In genomic region chr3:90537141-90537904, GRCm38 (mm10) we compare ENCODE assay signal across 8 mouse cellular contexts. TPM values are rescaled to one million over a fixed set of nuclear protein-coding genes. Genes with fewer than 3 reads are reported as not detected.
A peak's percentile ranks its signal among the peaks of the same experiment; 100 is the strongest.
DNase-seq lines count a peak whose midpoint lies in the region; ATAC-seq and TF ChIP-seq lines count a peak whose summit lies in the region.

TSS of gene S100a16 (plus strand) at chr3:90537254.

- no peak within 1 kb of the TSS for H3K9ac ChIP-seq in forebrain, embryonic 14.5 days (ENCODE audit: low read length)
- H3K9ac ChIP-seq in lung, embryonic 15.5 days, result peak within 1 kb of the TSS; percentile 16; the same call in 1 of the 2 replicates
- H3K9ac ChIP-seq in stomach, embryonic 16.5 days (ENCODE audit: low read length), result peak within 1 kb of the TSS; percentile 63

- H3K4me1 ChIP-seq in E14TG2a.4 (replicated peaks; ENCODE audit: low read depth, low read length), result peaks cover 48% of the 10 kb centered on the region
- no peaks in the 10 kb centered on the region for H3K4me1 ChIP-seq in forebrain, embryonic 14.5 days (ENCODE audit: control insufficient read depth, insufficient read depth, low read length)
- H3K4me1 ChIP-seq in lung, embryonic 15.5 days, result 0 out of 2 replicates have a peak, but pooled peaks cover 9% of the 10 kb centered on the region
- H3K4me1 ChIP-seq in stomach, embryonic 16.5 days (ENCODE audit: control insufficient read depth, insufficient read depth, low read length), result peaks cover 13% of the 10 kb centered on the region; the same call in 1 of the 2 replicates

- peaks cover 31% of the 10 kb centered on the region for H3K27me3 ChIP-seq in E14TG2a.4 (ENCODE audit: insufficient read depth, low read length)
- H3K27me3 ChIP-seq in forebrain, embryonic 14.5 days (replicated peaks; ENCODE audit: control insufficient read depth, insufficient read depth, low read length), result no peaks in the 10 kb centered on the region
- no peaks in the 10 kb centered on the region for H3K27me3 ChIP-seq in lung, embryonic 15.5 days
- H3K27me3 ChIP-seq in stomach, embryonic 16.5 days (ENCODE audit: control insufficient read depth, insufficient read depth, low read length), result no peaks in the 10 kb centered on the region

- TF ChIP-seq CTCF in E14TG2a.4 (conservative IDR thresholded peaks at IDR 0.05; ENCODE audit: low read length), result no peak

- no peak for ATAC-seq in forebrain, embryonic 14.5 days
- ATAC-seq in lung, embryonic 15.5 days (ENCODE audit: borderline replicate concordance, extremely low read depth, low FRiP score, low TSS enrichment), result peak; percentile 87
- peak; percentile 86 for ATAC-seq in stomach, embryonic 16.5 days (ENCODE audit: insufficient read depth, low FRiP score)

- H3K9me3 ChIP-seq in E14TG2a.4 (ENCODE audit: low read length), result no peaks in the 10 kb centered on the region
- no peaks in the 10 kb centered on the region for H3K9me3 ChIP-seq in forebrain, embryonic 14.5 days (replicated peaks; ENCODE audit: control insufficient read depth, low read length)
- H3K9me3 ChIP-seq in lung, embryonic 15.5 days, result no peaks in the 10 kb centered on the region
- no peaks in the 10 kb centered on the region for H3K9me3 ChIP-seq in stomach, embryonic 16.5 days (replicated peaks; ENCODE audit: control insufficient read depth, low read length)

- DNase-seq in adrenal gland, postnatal 4 days (ENCODE audit: low spot score in 2 of 2), result peak; percentile 37 to 40
- no peak for DNase-seq in forebrain, embryonic 14.5 days (ENCODE audit: low spot score)
- peak; percentile 84 for DNase-seq in heart, postnatal 4 days
- peak in 1 of 2 experiments; percentile 48 for DNase-seq in layer of hippocampus, adult 8-10 months (ENCODE audit: low spot score in 2 of 2)
- no peak for DNase-seq in retina, postnatal 1 day

- no peak within 1 kb of the TSS for H3K27ac ChIP-seq in forebrain, embryonic 14.5 days (ENCODE audit: low read depth, low read length)
- H3K27ac ChIP-seq in lung, embryonic 15.5 days, result peak within 1 kb of the TSS; percentile 61; the same call in 1 of the 2 replicates
- peak within 1 kb of the TSS; percentile 86 for H3K27ac ChIP-seq in stomach, embryonic 16.5 days (ENCODE audit: low read length)

- no peaks in the 10 kb centered on the region for H3K36me3 ChIP-seq in E14TG2a.4 (ENCODE audit: insufficient read depth, low read length)
- no peaks in the 10 kb centered on the region for H3K36me3 ChIP-seq in forebrain, embryonic 14.5 days (ENCODE audit: control insufficient read depth, insufficient read depth, low read length)
- no peaks in the 10 kb centered on the region for H3K36me3 ChIP-seq in lung, embryonic 15.5 days
- no peaks in the 10 kb centered on the region for H3K36me3 ChIP-seq in stomach, embryonic 16.5 days (ENCODE audit: control insufficient read depth, insufficient read depth, low read length)

- peak within 1 kb of the TSS; percentile 32 for H3K4me3 ChIP-seq in E14TG2a.4 (replicated peaks; ENCODE audit: low read length)
- H3K4me3 ChIP-seq in forebrain, embryonic 14.5 days (ENCODE audit: low read depth, low read length), result no peak within 1 kb of the TSS
- H3K4me3 ChIP-seq in lung, embryonic 15.5 days, result peak within 1 kb of the TSS; percentile 20
- peak within 1 kb of the TSS; percentile 35 for H3K4me3 ChIP-seq in stomach, embryonic 16.5 days (replicated peaks; ENCODE audit: low read length)

- 53% methylated on average over 10 of the region's 10 CpGs for WGBS in forebrain, embryonic 14.5 days
- WGBS in lung, embryonic 15.5 days, result 30% methylated on average over 10 of the region's 10 CpGs
- 31% methylated on average over 10 of the region's 10 CpGs for WGBS in stomach, embryonic 16.5 days

- no peak within 1 kb of the TSS for H3K4me2 ChIP-seq in forebrain, embryonic 14.5 days (ENCODE audit: low read length)
- H3K4me2 ChIP-seq in lung, embryonic 15.5 days, result peak within 1 kb of the TSS; percentile 47
- H3K4me2 ChIP-seq in stomach, embryonic 16.5 days (ENCODE audit: low read depth, low read length), result peak within 1 kb of the TSS; percentile 51

RNA-seq across cellular contexts. Expression of gene S100a16, which starts in this region (rescaled TPM):
- 10 to 100 TPM; 68.4 to 74.4 TPM for total RNA-seq in adrenal gland, postnatal 4 days (2021)
- 40.6 and 43.2 TPM in 2 replicates for polyA plus RNA-seq in forebrain, embryonic 14.5 days (2014; fragmentation: Nextera tagmentation; extraction: Ambion mirVana)
- total RNA-seq in heart, postnatal 4 days (2021), result 100 to 1,000 TPM; 101 to 106 TPM
- total RNA-seq in layer of hippocampus, adult 8-10 months (2022), result 100 to 1,000 TPM in 2 of 4 experiments, 10 to 100 TPM in 2; 69.8 to 134 (median 102) TPM
- 217 and 233 TPM in 2 replicates for polyA plus RNA-seq in lung, embryonic 15.5 days (2015; fragmentation: Nextera tagmentation; extraction: Ambion mirVana)
- polyA plus RNA-seq in stomach, embryonic 16.5 days (2015; fragmentation: Nextera tagmentation; extraction: Ambion mirVana), result 407 and 487 TPM in 2 replicates

Comparison
In these comparisons a context has a peak if more than half of its experiments do, and no peak if none do; other contexts are left out.
1. DNase-seq: peak in adrenal gland, postnatal 4 days (2 of 2) and heart, postnatal 4 days (single experiment); none in forebrain, embryonic 14.5 days (single experiment) and retina, postnatal 1 day (single experiment).